Mouse (Mus musculus): ENCODE results near the gene Lmnb2. TPM values are rescaled to one million over a fixed set of nuclear protein-coding genes. Genes with fewer than 3 reads are reported as not detected.
A peak's percentile ranks its signal among the peaks of the same experiment; 100 is the strongest.

Lmnb2 gene
- polyA plus RNA-seq, 1 experiment = 23.6 TPM

GRCm38 (mm10) chr10:80896581-80897485, 21.2 kb downstream of the Lmnb2 start:
- TF ChIP-seq CTCF (IDR thresholded peaks at IDR 0.05; ENCODE audit: extremely low read depth, insufficient read depth, low read length) (no peak), POLR2A (IDR thresholded peaks at IDR 0.05; ENCODE audit: extremely low read depth, insufficient read depth, low read length) (no peak)
- Histone ChIP-seq H3K4me3 (ENCODE audit: insufficient read depth, low read length) (no peak overlapping the region), H3K4me1 (ENCODE audit: control insufficient read depth, insufficient read depth, low read length) (peaks cover 6% of the 10 kb centered on the region), H3K27ac (ENCODE audit: insufficient read depth, low read length) (no peak overlapping the region)

GRCm38 (mm10) chr10:80895697-80896096, 22.3 kb downstream of the Lmnb2 start:
- Histone ChIP-seq H3K4me1 (ENCODE audit: control insufficient read depth, insufficient read depth, low read length) (peaks cover 6% of the 10 kb centered on the region), H3K4me3 (ENCODE audit: insufficient read depth, low read length) (no peak overlapping the region), H3K27ac (ENCODE audit: insufficient read depth, low read length) (no peak overlapping the region)
- no peak for TF ChIP-seq CTCF (IDR thresholded peaks at IDR 0.05; ENCODE audit: extremely low read depth, insufficient read depth, low read length)
- TF ChIP-seq POLR2A (IDR thresholded peaks at IDR 0.05; ENCODE audit: extremely low read depth, insufficient read depth, low read length) = no peak

- Histone ChIP-seq H3K4me1 (ENCODE audit: control insufficient read depth, insufficient read depth, low read length) (peaks cover 6% of the 10 kb centered on the region), H3K27ac (ENCODE audit: insufficient read depth, low read length) (no peak overlapping the region), H3K4me3 (ENCODE audit: insufficient read depth, low read length) (no peak overlapping the region)
- TF ChIP-seq POLR2A (IDR thresholded peaks at IDR 0.05; ENCODE audit: extremely low read depth, insufficient read depth, low read length) (no peak), CTCF (IDR thresholded peaks at IDR 0.05; ENCODE audit: extremely low read depth, insufficient read depth, low read length) (no peak)
Observed at GRCm38 (mm10) chr10:80895100-80895499, 22.9 kb downstream of the Lmnb2 start.

- no peak overlapping the region for H3K27ac ChIP-seq (ENCODE audit: insufficient read depth, low read length)
- no peaks in the 10 kb centered on the region for H3K4me1 ChIP-seq (ENCODE audit: control insufficient read depth, insufficient read depth, low read length)
- TF ChIP-seq POLR2A (IDR thresholded peaks at IDR 0.05; ENCODE audit: extremely low read depth, insufficient read depth, low read length) (no peak), CTCF (IDR thresholded peaks at IDR 0.05; ENCODE audit: extremely low read depth, insufficient read depth, low read length) (no peak)
- no peak overlapping the region for H3K4me3 ChIP-seq (ENCODE audit: insufficient read depth, low read length)
Observed at GRCm38 (mm10) chr10:80887181-80887580, 30.9 kb downstream of the Lmnb2 start.

- H3K27ac ChIP-seq (ENCODE audit: insufficient read depth, low read length) = no peak overlapping the region
- TF ChIP-seq CTCF (IDR thresholded peaks at IDR 0.05; ENCODE audit: extremely low read depth, insufficient read depth, low read length) (peak; percentile 54), POLR2A (IDR thresholded peaks at IDR 0.05; ENCODE audit: extremely low read depth, insufficient read depth, low read length) (no peak)
- H3K4me3 ChIP-seq (ENCODE audit: insufficient read depth, low read length) = no peak overlapping the region
- H3K4me1 ChIP-seq (ENCODE audit: control insufficient read depth, insufficient read depth, low read length) = no peaks in the 10 kb centered on the region
Observed at GRCm38 (mm10) chr10:80881301-80881700, 36.7 kb downstream of the Lmnb2 start.

GRCm38 (mm10) chr10:80880901-80881300, 37.1 kb downstream of the Lmnb2 start:
- Histone ChIP-seq H3K4me1 (ENCODE audit: control insufficient read depth, insufficient read depth, low read length) (no peaks in the 10 kb centered on the region), H3K4me3 (ENCODE audit: insufficient read depth, low read length) (no peak overlapping the region), H3K27ac (ENCODE audit: insufficient read depth, low read length) (no peak overlapping the region)
- TF ChIP-seq POLR2A (IDR thresholded peaks at IDR 0.05; ENCODE audit: extremely low read depth, insufficient read depth, low read length) = no peak
- TF ChIP-seq CTCF (IDR thresholded peaks at IDR 0.05; ENCODE audit: extremely low read depth, insufficient read depth, low read length) = no peak

- TF ChIP-seq CTCF (IDR thresholded peaks at IDR 0.05; ENCODE audit: extremely low read depth, insufficient read depth, low read length) (peak; percentile 86), POLR2A (IDR thresholded peaks at IDR 0.05; ENCODE audit: extremely low read depth, insufficient read depth, low read length) (no peak)
- Histone ChIP-seq H3K27ac (ENCODE audit: insufficient read depth, low read length) (no peak overlapping the region), H3K4me3 (ENCODE audit: insufficient read depth, low read length) (no peak overlapping the region), H3K4me1 (ENCODE audit: control insufficient read depth, insufficient read depth, low read length) (no peaks in the 10 kb centered on the region)
Observed at GRCm38 (mm10) chr10:80880131-80880641, 37.9 kb downstream of the Lmnb2 start.

GRCm38 (mm10) chr10:80876594-80876993, 41.5 kb downstream of the Lmnb2 start:
- no peak for TF ChIP-seq CTCF (IDR thresholded peaks at IDR 0.05; ENCODE audit: extremely low read depth, insufficient read depth, low read length)
- TF ChIP-seq POLR2A (IDR thresholded peaks at IDR 0.05; ENCODE audit: extremely low read depth, insufficient read depth, low read length) = no peak
- no peak overlapping the region for H3K4me3 ChIP-seq (ENCODE audit: insufficient read depth, low read length)
- no peaks in the 10 kb centered on the region for H3K4me1 ChIP-seq (ENCODE audit: control insufficient read depth, insufficient read depth, low read length)
- H3K27ac ChIP-seq (ENCODE audit: insufficient read depth, low read length) = no peak overlapping the region

GRCm38 (mm10) chr10:80876028-80876427, 42.0 kb downstream of the Lmnb2 start:
- H3K4me3 ChIP-seq (ENCODE audit: insufficient read depth, low read length) = no peak overlapping the region
- no peaks in the 10 kb centered on the region for H3K4me1 ChIP-seq (ENCODE audit: control insufficient read depth, insufficient read depth, low read length)
- TF ChIP-seq CTCF (IDR thresholded peaks at IDR 0.05; ENCODE audit: extremely low read depth, insufficient read depth, low read length) (peak; percentile 82), POLR2A (IDR thresholded peaks at IDR 0.05; ENCODE audit: extremely low read depth, insufficient read depth, low read length) (no peak)
- no peak overlapping the region for H3K27ac ChIP-seq (ENCODE audit: insufficient read depth, low read length)

GRCm38 (mm10) chr10:80874035-80874434, 44.0 kb downstream of the Lmnb2 start:
- H3K4me3 ChIP-seq (ENCODE audit: insufficient read depth, low read length) = no peak overlapping the region
- no peak overlapping the region for H3K27ac ChIP-seq (ENCODE audit: insufficient read depth, low read length)
- no peaks in the 10 kb centered on the region for H3K4me1 ChIP-seq (ENCODE audit: control insufficient read depth, insufficient read depth, low read length)
- TF ChIP-seq POLR2A (IDR thresholded peaks at IDR 0.05; ENCODE audit: extremely low read depth, insufficient read depth, low read length) = no peak
- no peak for TF ChIP-seq CTCF (IDR thresholded peaks at IDR 0.05; ENCODE audit: extremely low read depth, insufficient read depth, low read length)
